Mouse (Mus musculus): Measurements from ENCODE around the gene Peli3. TPM values are rescaled to one million over a fixed set of nuclear protein-coding genes. Genes with fewer than 3 reads are reported as not detected.
A peak's percentile ranks its signal among the peaks of the same experiment; 100 is the strongest.

Gene Peli3
- polyA plus RNA-seq, 1 experiment = 1.5 TPM

GRCm38 (mm10) chr19:4916827-4917226 lies 26.1 kb downstream of the Peli3 start:
- TF ChIP-seq CTCF (IDR thresholded peaks at IDR 0.05; ENCODE audit: extremely low read depth, insufficient read depth, insufficient read length, insufficient replicate concordance) (no peak), POLR2A (IDR thresholded peaks at IDR 0.05; ENCODE audit: low read depth, low read length) (no peak)
- Histone ChIP-seq H3K4me1 (ENCODE audit: control insufficient read depth, insufficient read depth, insufficient read length) (no peaks in the 10 kb centered on the region), H3K27ac (ENCODE audit: insufficient read depth, low read length) (no peak overlapping the region), H3K4me3 (ENCODE audit: extremely low read depth, insufficient read depth, insufficient read length) (no peak overlapping the region), H3K27me3 (ENCODE audit: control insufficient read depth, insufficient read depth, low read length) (no peaks in the 10 kb centered on the region), H3K36me3 (ENCODE audit: control insufficient read depth, insufficient read depth, low read length) (peaks cover 66% of the 10 kb centered on the region)
- DNase-seq (ENCODE audit: low read depth in 1 of 2, low spot score in 2 of 2) = no peak
- 85% methylated on average over 10 of the region's 10 CpGs for WGBS

GRCm38 (mm10) chr19:4915924-4916603 lies 26.9 kb downstream of the Peli3 start:
- 96% methylated on average over 15 of the region's 15 CpGs for WGBS
- Histone ChIP-seq H3K4me1 (ENCODE audit: control insufficient read depth, insufficient read depth, insufficient read length) (no peaks in the 10 kb centered on the region), H3K27me3 (ENCODE audit: control insufficient read depth, insufficient read depth, low read length) (no peaks in the 10 kb centered on the region), H3K27ac (ENCODE audit: insufficient read depth, low read length) (no peak overlapping the region), H3K36me3 (ENCODE audit: control insufficient read depth, insufficient read depth, low read length) (peaks cover 61% of the 10 kb centered on the region), H3K4me3 (ENCODE audit: extremely low read depth, insufficient read depth, insufficient read length) (no peak overlapping the region)
- no peak for TF ChIP-seq CTCF (IDR thresholded peaks at IDR 0.05; ENCODE audit: extremely low read depth, insufficient read depth, insufficient read length, insufficient replicate concordance)
- no peak for TF ChIP-seq POLR2A (IDR thresholded peaks at IDR 0.05; ENCODE audit: low read depth, low read length)
- DNase-seq (ENCODE audit: low read depth in 1 of 2, low spot score in 2 of 2) = no peak

- H3K4me1 ChIP-seq (ENCODE audit: control insufficient read depth, insufficient read depth, insufficient read length) = peaks cover 2% of the 10 kb centered on the region; the same call in 1 of the 2 replicates
- no peaks in the 10 kb centered on the region for H3K27me3 ChIP-seq (ENCODE audit: control insufficient read depth, insufficient read depth, low read length)
- no peak for TF ChIP-seq POLR2A (IDR thresholded peaks at IDR 0.05; ENCODE audit: low read depth, low read length)
- TF ChIP-seq CTCF (IDR thresholded peaks at IDR 0.05; ENCODE audit: extremely low read depth, insufficient read depth, insufficient read length, insufficient replicate concordance) = no peak
- DNase-seq (ENCODE audit: low read depth in 1 of 2, low spot score in 2 of 2) = no peak
- no peak overlapping the region for H3K27ac ChIP-seq (ENCODE audit: insufficient read depth, low read length)
- WGBS = 92% methylated on average over 7 of the region's 7 CpGs
- H3K36me3 ChIP-seq (ENCODE audit: control insufficient read depth, insufficient read depth, low read length) = peaks cover 21% of the 10 kb centered on the region
- H3K4me3 ChIP-seq (ENCODE audit: extremely low read depth, insufficient read depth, insufficient read length) = no peak overlapping the region
Observed at GRCm38 (mm10) chr19:4909376-4909775, 33.6 kb downstream of the Peli3 start.

GRCm38 (mm10) chr19:4908107-4908506 lies 34.8 kb downstream of the Peli3 start:
- no peak overlapping the region for H3K4me3 ChIP-seq (ENCODE audit: extremely low read depth, insufficient read depth, insufficient read length)
- TF ChIP-seq CTCF (IDR thresholded peaks at IDR 0.05; ENCODE audit: extremely low read depth, insufficient read depth, insufficient read length, insufficient replicate concordance) (no peak; the same call in 1 of the 2 replicates), POLR2A (IDR thresholded peaks at IDR 0.05; ENCODE audit: low read depth, low read length) (no peak)
- no peak overlapping the region for H3K27ac ChIP-seq (ENCODE audit: insufficient read depth, low read length)
- WGBS = 89% methylated on average over 4 of the region's 4 CpGs
- no peak for DNase-seq (ENCODE audit: low read depth in 1 of 2, low spot score in 2 of 2)
- H3K4me1 ChIP-seq (ENCODE audit: control insufficient read depth, insufficient read depth, insufficient read length) = peaks cover 2% of the 10 kb centered on the region; the same call in 1 of the 2 replicates
- H3K27me3 ChIP-seq (ENCODE audit: control insufficient read depth, insufficient read depth, low read length) = no peaks in the 10 kb centered on the region
- H3K36me3 ChIP-seq (ENCODE audit: control insufficient read depth, insufficient read depth, low read length) = peaks cover 9% of the 10 kb centered on the region

GRCm38 (mm10) chr19:4905979-4906794 lies 36.7 kb downstream of the Peli3 start, which contains the start of gene Bbs1:
TSS of gene Bbs1 (minus strand) at chr19:4906628.
- Histone ChIP-seq H3K27me3 (ENCODE audit: control insufficient read depth, insufficient read depth, low read length) (no peaks in the 10 kb centered on the region), H3K4me1 (ENCODE audit: control insufficient read depth, insufficient read depth, insufficient read length) (peaks cover 2% of the 10 kb centered on the region; the same call in 1 of the 2 replicates), H3K4me3 (ENCODE audit: extremely low read depth, insufficient read depth, insufficient read length) (peak within 1 kb of the TSS; percentile 74), H3K27ac (ENCODE audit: insufficient read depth, low read length) (no peak within 1 kb of the TSS), H3K36me3 (ENCODE audit: control insufficient read depth, insufficient read depth, low read length) (peaks cover 5% of the 10 kb centered on the region)
- 10% methylated on average over 31 of the region's 31 CpGs for WGBS
- peak; percentile 49 to 60 for DNase-seq (ENCODE audit: low read depth in 1 of 2, low spot score in 2 of 2)
- TF ChIP-seq POLR2A (IDR thresholded peaks at IDR 0.05; ENCODE audit: low read depth, low read length) (no peak), CTCF (IDR thresholded peaks at IDR 0.05; ENCODE audit: extremely low read depth, insufficient read depth, insufficient read length, insufficient replicate concordance) (no peak)

- Histone ChIP-seq H3K4me1 (ENCODE audit: control insufficient read depth, insufficient read depth, insufficient read length) (no peaks in the 10 kb centered on the region), H3K27ac (ENCODE audit: insufficient read depth, low read length) (no peak overlapping the region), H3K27me3 (ENCODE audit: control insufficient read depth, insufficient read depth, low read length) (no peaks in the 10 kb centered on the region), H3K4me3 (ENCODE audit: extremely low read depth, insufficient read depth, insufficient read length) (no peak overlapping the region), H3K36me3 (ENCODE audit: control insufficient read depth, insufficient read depth, low read length) (no peaks in the 10 kb centered on the region)
- 70% methylated on average over 3 of the region's 3 CpGs for WGBS
- DNase-seq (ENCODE audit: low read depth in 1 of 2, low spot score in 2 of 2) = no peak
- TF ChIP-seq POLR2A (IDR thresholded peaks at IDR 0.05; ENCODE audit: low read depth, low read length) (no peak), CTCF (IDR thresholded peaks at IDR 0.05; ENCODE audit: extremely low read depth, insufficient read depth, insufficient read length, insufficient replicate concordance) (no peak)
Observed at GRCm38 (mm10) chr19:4899888-4900287, 43.0 kb downstream of the Peli3 start.
